Mouse (Mus musculus) hindbrain, embryonic 16.5 days (tissue): Measurements from ENCODE around the gene Nt5c2. TPM values are rescaled to one million over a fixed set of nuclear protein-coding genes. Genes with fewer than 3 reads are reported as not detected.

Experiments
- ATAC-seq: fragments of 200-750 bp; cut with Nextera tagmentation; 2 replicates; pipeline ENCODE4 v1.8.0; 2017; ENCODE audit warnings: moderate TSS enrichment, moderate library complexity
- H3K27ac ChIP-seq: fragments of 300-500 bp; sonication (generic); 2 replicates; pipeline ENCODE4 v1.5.1; 2014; ENCODE audit warnings: low read depth, mild to moderate bottlenecking, control low read depth, low read length, moderate library complexity
- H3K27me3 ChIP-seq: fragments of 300-500 bp; sonication (generic); replicated peaks from 2 replicates; pipeline ENCODE4 v1.6.1; 2014; ENCODE audit warnings: low read length; ENCODE audit not compliant: control insufficient read depth, insufficient read depth
- H3K36me3 ChIP-seq: fragments of 300-500 bp; sonication (generic); 2 replicates; pipeline ENCODE4 v1.6.1; 2014; ENCODE audit warnings: mild to moderate bottlenecking, low read length, moderate library complexity, mixed read lengths; ENCODE audit not compliant: control insufficient read depth, insufficient read depth
- H3K4me1 ChIP-seq: fragments of 300-500 bp; sonication (generic); 2 replicates; pipeline ENCODE4 v1.6.1; 2014; ENCODE audit warnings: low read depth, low read length; ENCODE audit not compliant: control insufficient read depth, insufficient read depth
- H3K4me2 ChIP-seq: fragments of 300-500 bp; sonication (generic); 2 replicates; pipeline ENCODE4 v1.6.1; 2014; ENCODE audit warnings: mild to moderate bottlenecking, low read length, control low read depth, moderate library complexity
- H3K4me3 ChIP-seq: fragments of 300-500 bp; sonication (generic); 2 replicates; pipeline ENCODE4 v1.5.1; 2014; ENCODE audit warnings: mild to moderate bottlenecking, low read length, control low read depth, moderate library complexity
- H3K9ac ChIP-seq: fragments of 300-500 bp; sonication (generic); 2 replicates; pipeline ENCODE4 v1.6.1; 2014; ENCODE audit warnings: low read depth, mild to moderate bottlenecking, control low read depth, low read length, moderate library complexity
- H3K9me3 ChIP-seq: fragments of 300-500 bp; sonication (generic); 2 replicates; pipeline ENCODE4 v1.6.1; 2014; ENCODE audit warnings: mild to moderate bottlenecking, low read length, moderate library complexity; ENCODE audit not compliant: control insufficient read depth
- WGBS: fragments of 180-500 bp; shearing (Covaris S2); extraction: QIAGEN DNeasy Blood & Tissue Kit; methylation state at CpG from one replicate; pipeline ENCODE4 v1.1.7; 2014; 5-methylcytosine and 5-hydroxymethylcytosine counted together
- polyA plus RNA-seq: library from polyadenylated mRNA; unstranded; fragments of >200 nt; fragmentation: Nextera tagmentation; extraction: Ambion mirVana; gene quantifications from 2 replicates; pipeline ENCODE4 v1.2.1, GENCODE M21; 2015

The Nt5c2 gene
- polyA plus RNA-seq, 1 experiment from 2014 or later: 77.6 TPM

DNA sequence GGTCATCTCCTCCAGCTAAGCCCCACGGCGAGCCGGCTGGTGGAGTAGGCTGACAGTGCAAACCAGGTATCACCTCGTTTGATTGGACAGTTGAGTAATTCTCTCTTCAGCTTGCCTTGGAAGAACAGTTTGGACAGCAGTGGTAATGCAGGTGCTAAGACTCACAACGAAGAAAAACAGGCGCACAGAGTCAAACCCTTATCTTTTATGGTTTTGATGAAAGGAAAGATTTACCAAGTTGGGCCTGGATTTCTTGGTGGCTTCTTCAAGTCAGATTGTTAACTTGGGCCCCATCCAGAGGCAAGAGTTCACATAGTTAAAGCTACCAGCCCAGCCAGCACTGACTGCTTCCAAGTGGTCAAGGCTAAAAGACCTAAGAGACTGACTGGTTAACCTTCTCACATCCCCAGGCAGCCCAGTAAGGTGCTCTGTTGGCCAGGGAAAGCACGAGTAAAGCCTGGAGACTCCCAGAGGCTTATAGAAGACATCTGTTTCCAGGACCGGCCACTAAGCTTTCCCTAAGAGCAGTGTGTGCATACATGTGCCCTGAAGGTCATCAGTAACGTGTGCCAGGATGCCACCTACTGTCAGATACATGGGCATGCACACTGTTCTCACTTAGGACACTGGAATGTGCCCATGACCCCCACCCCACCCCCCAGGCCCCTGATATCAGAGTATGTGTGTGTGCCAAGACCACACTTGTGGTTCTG is 157.5 kb downstream of the Nt5c2 start:
- peaks cover 11% of the 10 kb centered on the region for H3K4me1 ChIP-seq
- no peaks in the 10 kb centered on the region for H3K27me3 ChIP-seq
- H3K36me3 ChIP-seq: no peaks in the 10 kb centered on the region
- H3K4me2 ChIP-seq: no peak overlapping the region
- H3K9ac ChIP-seq: no peak overlapping the region
- no peak overlapping the region for H3K4me3 ChIP-seq
- peak; percentile 63; the same call in 1 of the 2 replicates for ATAC-seq
- 62% methylated on average over 9 of the region's 9 CpGs for WGBS
- H3K9me3 ChIP-seq: no peaks in the 10 kb centered on the region
- H3K27ac ChIP-seq: 0 out of 2 replicates have a peak overlapping the region, but pooled peaks have one; percentile 13

DNA sequence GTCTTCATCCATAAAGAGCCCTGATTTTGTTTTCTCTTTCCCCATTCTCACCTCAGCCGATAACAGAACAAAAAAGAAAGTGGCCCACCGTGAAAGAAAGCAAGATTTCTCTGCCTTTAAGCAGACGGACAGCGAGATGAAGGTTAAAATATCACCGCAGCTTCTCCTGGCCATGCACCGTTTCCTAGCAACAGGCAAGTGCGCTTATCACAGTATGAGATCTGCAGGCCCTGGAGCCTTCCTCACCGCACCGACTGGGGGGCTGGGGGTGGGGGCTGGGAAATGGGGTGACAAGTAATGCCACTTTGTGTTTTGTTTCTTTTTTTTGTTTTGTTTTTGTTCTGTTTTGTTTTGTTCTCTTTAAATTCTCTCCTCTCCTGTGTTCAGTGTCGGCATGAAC is 158.2 kb downstream of the Nt5c2 start:
- no peak for ATAC-seq
- H3K9ac ChIP-seq: no peak overlapping the region; the same call in 1 of the 2 replicates
- no peaks in the 10 kb centered on the region for H3K36me3 ChIP-seq
- H3K4me3 ChIP-seq: no peak overlapping the region
- H3K4me1 ChIP-seq: peaks cover 11% of the 10 kb centered on the region
- peak overlapping the region; percentile 18; the same call in 1 of the 2 replicates for H3K4me2 ChIP-seq
- no peaks in the 10 kb centered on the region for H3K27me3 ChIP-seq
- H3K27ac ChIP-seq: 0 out of 2 replicates have a peak overlapping the region, but pooled peaks have one; percentile 1
- WGBS: 19% methylated on average over 10 of the region's 10 CpGs
- no peaks in the 10 kb centered on the region for H3K9me3 ChIP-seq

DNA sequence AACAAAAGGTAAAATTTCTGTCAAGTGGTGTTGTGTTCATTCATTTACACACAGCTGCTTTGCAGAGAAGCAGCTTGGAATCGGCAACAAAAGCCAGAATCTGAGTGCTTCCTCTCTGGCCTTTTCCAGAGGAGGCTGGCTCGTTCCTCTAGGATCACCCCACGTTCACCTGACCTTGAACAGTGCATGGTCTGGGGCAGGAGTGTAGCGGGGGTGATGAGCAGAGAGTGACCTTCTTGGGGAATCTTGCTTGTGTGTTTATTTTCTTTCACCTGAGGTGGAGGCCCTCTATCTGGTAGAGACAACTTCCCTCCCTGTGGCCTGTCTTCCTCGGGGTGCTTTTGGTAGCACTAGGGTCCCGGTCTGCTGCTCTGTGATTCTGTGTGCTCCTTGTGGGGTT is 158.7 kb downstream of the Nt5c2 start:
- 47% methylated on average over 6 of the region's 6 CpGs for WGBS
- H3K27ac ChIP-seq: 0 out of 2 replicates have a peak overlapping the region, but pooled peaks have one; percentile 1
- peak overlapping the region; percentile 18; the same call in 1 of the 2 replicates for H3K4me2 ChIP-seq
- H3K4me3 ChIP-seq: no peak overlapping the region
- H3K4me1 ChIP-seq: peaks cover 11% of the 10 kb centered on the region
- H3K9me3 ChIP-seq: no peaks in the 10 kb centered on the region
- H3K27me3 ChIP-seq: no peaks in the 10 kb centered on the region
- no peaks in the 10 kb centered on the region for H3K36me3 ChIP-seq
- no peak for ATAC-seq
- H3K9ac ChIP-seq: no peak overlapping the region; the same call in 1 of the 2 replicates

DNA sequence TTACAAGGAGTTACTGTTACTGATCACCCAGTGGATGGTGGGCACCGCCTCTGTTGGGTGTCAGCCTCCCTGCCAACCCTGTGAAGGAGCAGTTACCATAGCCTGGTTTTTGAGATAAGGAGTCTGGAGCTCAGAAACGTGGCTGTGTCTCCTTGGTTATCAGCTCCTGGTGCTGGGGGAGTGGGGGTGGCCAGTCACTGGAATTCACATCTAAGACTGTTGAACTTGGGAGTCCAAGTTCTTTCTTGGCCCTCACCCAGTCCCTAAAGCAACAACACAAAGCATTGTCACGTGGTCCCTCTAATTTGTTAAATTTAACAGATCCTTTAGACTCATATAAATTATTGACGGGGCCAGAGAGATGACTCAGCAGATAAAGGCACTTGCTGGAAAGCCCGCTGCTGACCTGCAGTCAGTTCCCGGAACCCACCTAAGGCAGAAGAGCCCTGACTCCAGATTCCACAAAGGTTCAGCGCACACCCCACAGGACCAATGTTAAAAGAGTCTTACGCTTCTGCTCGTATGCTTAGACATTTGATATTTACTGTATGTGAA is 165.4 kb downstream of the Nt5c2 start:
- no peak overlapping the region for H3K27ac ChIP-seq
- no peaks in the 10 kb centered on the region for H3K36me3 ChIP-seq
- WGBS: 80% methylated on average over 9 of the region's 9 CpGs
- H3K4me1 ChIP-seq: peaks cover 7% of the 10 kb centered on the region
- no peak overlapping the region for H3K4me2 ChIP-seq
- H3K27me3 ChIP-seq: no peaks in the 10 kb centered on the region
- H3K4me3 ChIP-seq: no peak overlapping the region
- H3K9me3 ChIP-seq: no peaks in the 10 kb centered on the region
- no peak for ATAC-seq
- no peak overlapping the region for H3K9ac ChIP-seq

DNA sequence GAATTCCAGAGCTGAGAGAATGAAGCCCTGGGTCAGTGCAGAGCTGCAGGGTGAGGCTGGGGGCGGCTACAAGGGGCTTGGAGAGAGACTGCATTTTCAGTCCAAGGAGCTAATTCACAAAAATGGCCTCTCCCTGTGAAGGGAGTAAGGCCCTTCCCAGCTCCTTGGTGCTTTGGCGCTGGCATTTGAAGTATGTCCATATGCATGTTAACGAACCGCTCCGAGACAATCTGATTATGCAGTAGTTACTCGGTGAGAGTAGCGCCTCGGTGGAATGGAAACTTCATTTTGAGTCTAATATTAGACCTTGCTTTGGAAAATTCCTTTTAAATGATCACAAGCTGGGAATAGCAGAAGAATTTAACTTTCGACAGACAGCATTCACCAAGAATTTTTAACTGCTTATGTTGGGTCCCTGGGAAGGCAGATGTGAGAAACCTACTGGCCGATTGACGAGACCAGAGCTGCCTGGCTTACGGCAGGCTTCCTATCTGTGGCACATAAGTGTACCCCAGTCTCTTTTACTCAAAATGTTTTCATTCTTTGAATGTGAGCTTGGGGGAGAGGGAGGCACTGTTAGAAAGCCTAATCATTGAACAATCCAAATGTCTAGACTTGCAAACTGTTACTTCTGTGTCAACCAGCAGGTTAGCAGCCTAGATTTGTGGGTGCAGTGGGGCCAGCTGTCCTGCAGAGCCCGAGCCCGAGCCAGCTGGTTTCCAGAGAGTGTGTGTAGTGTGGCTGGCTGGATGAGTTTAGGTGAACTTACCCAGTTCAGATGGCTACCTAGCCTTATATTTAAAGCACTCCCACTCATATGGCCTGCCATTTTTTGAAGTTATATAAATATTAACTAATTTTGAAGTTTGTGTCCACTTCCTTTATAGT is 166.3 kb downstream of the Nt5c2 start:
- Histone ChIP-seq H3K9ac (no peak overlapping the region), H3K36me3 (no peaks in the 10 kb centered on the region), H3K9me3 (no peaks in the 10 kb centered on the region), H3K4me1 (peaks cover 7% of the 10 kb centered on the region), H3K27ac (peak overlapping the region; percentile 44; the same call in 1 of the 2 replicates), H3K4me3 (no peak overlapping the region), H3K4me2 (no peak overlapping the region), H3K27me3 (no peaks in the 10 kb centered on the region)
- ATAC-seq: 0 out of 2 replicates have a peak, but pooled peaks have one; percentile 27
- 53% methylated on average over 14 of the region's 14 CpGs for WGBS

DNA sequence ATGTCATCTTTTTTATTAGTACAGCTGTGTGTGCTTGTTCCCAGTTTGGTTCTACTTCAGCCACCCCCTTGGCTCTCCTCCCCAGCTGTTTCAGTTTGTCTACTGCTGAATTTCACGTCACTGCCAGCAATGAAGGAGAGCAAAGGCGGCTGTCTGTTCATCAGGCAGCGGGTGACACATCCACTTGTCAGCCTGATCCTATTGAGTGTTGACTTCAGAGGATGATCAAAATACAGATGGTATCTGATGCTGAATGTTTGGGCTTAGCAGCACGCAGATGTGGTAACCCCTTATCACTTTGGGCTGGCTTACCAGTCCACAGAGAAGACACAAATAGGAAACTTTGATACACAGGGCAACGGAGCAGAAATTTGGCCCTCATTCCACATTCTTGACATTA is 168.5 kb downstream of the Nt5c2 start:
- Histone ChIP-seq H3K4me3 (no peak overlapping the region), H3K27me3 (no peaks in the 10 kb centered on the region), H3K36me3 (no peaks in the 10 kb centered on the region), H3K9me3 (no peaks in the 10 kb centered on the region), H3K4me2 (no peak overlapping the region), H3K4me1 (peaks cover 7% of the 10 kb centered on the region), H3K27ac (no peak overlapping the region), H3K9ac (no peak overlapping the region)
- ATAC-seq: no peak
- WGBS: 77% methylated on average over 5 of the region's 5 CpGs

DNA sequence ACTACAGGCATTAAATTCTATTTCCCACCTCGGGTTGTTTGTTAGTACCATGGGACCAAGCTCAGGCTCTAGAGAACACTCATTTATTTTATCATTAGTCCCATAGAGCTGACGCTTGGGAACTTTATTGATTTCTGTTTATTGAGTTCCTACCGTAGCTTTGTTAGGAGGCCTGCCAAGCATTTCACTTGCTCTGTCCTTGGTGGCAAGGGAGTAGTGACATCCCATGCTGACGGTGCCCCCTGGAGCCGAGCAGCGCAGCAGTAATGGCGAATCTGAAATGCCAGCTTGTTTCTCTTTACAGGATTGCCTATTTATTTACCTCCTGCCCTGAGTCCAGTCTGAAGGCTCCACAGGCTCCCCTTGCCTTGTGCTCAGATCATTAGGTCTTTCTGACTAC is 168.9 kb downstream of the Nt5c2 start:
- WGBS: 77% methylated on average over 7 of the region's 7 CpGs
- H3K27me3 ChIP-seq: no peaks in the 10 kb centered on the region
- H3K9me3 ChIP-seq: no peaks in the 10 kb centered on the region
- ATAC-seq: no peak
- H3K4me1 ChIP-seq: peaks cover 7% of the 10 kb centered on the region
- no peak overlapping the region for H3K27ac ChIP-seq
- no peak overlapping the region for H3K4me3 ChIP-seq
- no peak overlapping the region for H3K4me2 ChIP-seq
- H3K9ac ChIP-seq: no peak overlapping the region
- H3K36me3 ChIP-seq: no peaks in the 10 kb centered on the region

DNA sequence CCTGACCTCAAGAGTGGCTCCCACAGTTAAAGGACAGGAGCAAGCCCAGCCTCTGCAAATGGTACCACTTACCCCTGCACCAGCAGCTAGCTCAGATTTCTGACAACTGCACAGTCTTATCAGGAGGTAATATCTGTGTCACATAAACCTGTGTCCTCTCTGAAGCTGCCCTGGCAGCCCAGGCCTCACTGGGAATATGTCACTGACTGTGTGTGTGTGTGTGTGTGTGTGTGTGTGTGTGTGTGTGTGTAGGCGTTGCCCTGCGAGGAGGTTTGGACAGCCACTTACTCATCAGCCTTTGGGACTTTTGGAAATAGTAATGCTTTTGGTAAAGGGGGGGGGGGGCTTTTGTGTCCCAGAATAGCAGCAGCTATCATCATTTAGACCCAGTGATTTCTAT is 171.9 kb downstream of the Nt5c2 start:
- H3K4me2 ChIP-seq: no peak overlapping the region
- H3K4me3 ChIP-seq: no peak overlapping the region
- no peaks in the 10 kb centered on the region for H3K27me3 ChIP-seq
- no peak overlapping the region for H3K9ac ChIP-seq
- H3K9me3 ChIP-seq: no peaks in the 10 kb centered on the region
- peaks cover 4% of the 10 kb centered on the region; the same call in 1 of the 2 replicates for H3K4me1 ChIP-seq
- no peak overlapping the region for H3K27ac ChIP-seq
- WGBS: 85% methylated on average over 2 of the region's 2 CpGs
- no peak for ATAC-seq
- no peaks in the 10 kb centered on the region for H3K36me3 ChIP-seq

DNA sequence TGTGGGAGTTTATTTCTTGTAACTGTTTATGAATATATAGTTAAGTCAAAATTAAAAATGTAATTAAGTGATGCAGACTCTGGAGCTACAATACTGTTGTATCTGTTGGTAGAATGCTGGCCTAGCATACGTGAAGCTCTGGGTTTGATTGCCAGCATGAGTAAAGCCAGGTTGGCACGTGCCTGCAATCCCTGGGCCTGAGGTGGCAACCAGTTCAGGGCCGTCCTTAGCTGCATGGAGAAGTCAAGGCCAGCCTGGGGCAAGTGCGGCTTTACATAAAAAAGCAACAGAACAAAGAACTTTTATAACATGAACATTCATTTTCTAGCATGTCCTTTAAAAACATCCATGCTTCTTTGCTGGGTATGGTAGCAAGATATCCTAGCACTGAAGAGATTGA is 173.9 kb downstream of the Nt5c2 start:
- ATAC-seq: no peak
- 81% methylated on average over 4 of the region's 4 CpGs for WGBS
- Histone ChIP-seq H3K27ac (no peak overlapping the region), H3K9ac (no peak overlapping the region), H3K4me2 (no peak overlapping the region), H3K4me1 (peaks cover 4% of the 10 kb centered on the region; the same call in 1 of the 2 replicates), H3K36me3 (no peaks in the 10 kb centered on the region), H3K27me3 (no peaks in the 10 kb centered on the region), H3K4me3 (no peak overlapping the region), H3K9me3 (no peaks in the 10 kb centered on the region)
